Mouse (Mus musculus) cerebellum, adult 11 months (tissue): Measurements from ENCODE around the gene Zfp330.

Experiments used
- DNase-seq: peaks from one replicate; pipeline ENCODE4 v3.0.0; 2022

Zfp330 gene

GRCm38 (mm10) chr8:82774093-82774422 is at the start of gene Zfp330:
Zfp330 (minus strand) TSS chr8:82774160.
- peak; percentile 85 for DNase-seq

- DNase-seq = no peak
Observed at GRCm38 (mm10) chr8:82777945-82778344, 4.0 kb upstream of the Zfp330 start.

GRCm38 (mm10) chr8:82777406-82777805 is 3.4 kb upstream of the Zfp330 start:
- DNase-seq = no peak

- no peak for DNase-seq
Observed at GRCm38 (mm10) chr8:82774482-82774881, 522 bp upstream of the Zfp330 start.

- no peak for DNase-seq
Observed at GRCm38 (mm10) chr8:82773332-82774092, 448 bp downstream of the Zfp330 start.

GRCm38 (mm10) chr8:82770886-82771285 is 3.1 kb downstream of the Zfp330 start:
- DNase-seq = no peak

GRCm38 (mm10) chr8:82759071-82759470 is 14.9 kb downstream of the Zfp330 start:
- no peak for DNase-seq

- DNase-seq = no peak
Observed at GRCm38 (mm10) chr8:82754946-82755345, 19.0 kb downstream of the Zfp330 start.

GRCm38 (mm10) chr8:82746617-82747016 is 27.3 kb downstream of the Zfp330 start:
- no peak for DNase-seq

GRCm38 (mm10) chr8:82743905-82744904 is 29.8 kb downstream of the Zfp330 start:
- DNase-seq = peak; percentile 58
